Mouse (Mus musculus): ENCODE results near the gene Lpxn. TPM values are rescaled to one million over a fixed set of nuclear protein-coding genes. Genes with fewer than 3 reads are reported as not detected.

Gene Lpxn
- polyA plus RNA-seq, 1 experiment from 2014 or later = 0.78 TPM

Other genes starting within 250 kb of the Lpxn start
- not detected in 2 replicates for gene Gm4952, start 196.2 kb upstream of the Lpxn start, polyA plus RNA-seq (2016; fragmentation: Nextera tagmentation; extraction: Ambion mirVana)
- not detected in 2 replicates for gene Glyat, start 162.9 kb upstream of the Lpxn start, polyA plus RNA-seq (2016; fragmentation: Nextera tagmentation; extraction: Ambion mirVana)
- not detected in 2 replicates for gene Olfr1442, start 125.8 kb upstream of the Lpxn start, polyA plus RNA-seq (2016; fragmentation: Nextera tagmentation; extraction: Ambion mirVana)
- not detected in 2 replicates for gene Olfr1443, start 118.1 kb upstream of the Lpxn start, polyA plus RNA-seq (2016; fragmentation: Nextera tagmentation; extraction: Ambion mirVana)
- gene Keg1, start 100.4 kb upstream of the Lpxn start, polyA plus RNA-seq (2016; fragmentation: Nextera tagmentation; extraction: Ambion mirVana) = not detected in 2 replicates
- gene Cntf, start 30.6 kb upstream of the Lpxn start, polyA plus RNA-seq (2016; fragmentation: Nextera tagmentation; extraction: Ambion mirVana) = 1.8 and 2.2 TPM in 2 replicates
- 11.0 and 13.5 TPM in 2 replicates for gene Zfp91, start 67 bp upstream of the Lpxn start, polyA plus RNA-seq (2016; fragmentation: Nextera tagmentation; extraction: Ambion mirVana)
- not detected in 2 replicates for gene Gm5244, start 50.5 kb downstream of the Lpxn start, polyA plus RNA-seq (2016; fragmentation: Nextera tagmentation; extraction: Ambion mirVana)
- not detected in 2 replicates for gene Olfr1444, start 61.1 kb downstream of the Lpxn start, polyA plus RNA-seq (2016; fragmentation: Nextera tagmentation; extraction: Ambion mirVana)
- not detected in 2 replicates for gene Olfr1445, start 87.7 kb downstream of the Lpxn start, polyA plus RNA-seq (2016; fragmentation: Nextera tagmentation; extraction: Ambion mirVana)
- not detected in 2 replicates for gene Olfr1446, start 97.3 kb downstream of the Lpxn start, polyA plus RNA-seq (2016; fragmentation: Nextera tagmentation; extraction: Ambion mirVana)
- gene Olfr1447, start 107.5 kb downstream of the Lpxn start, polyA plus RNA-seq (2016; fragmentation: Nextera tagmentation; extraction: Ambion mirVana) = not detected in 2 replicates
- gene Olfr1448, start 128.2 kb downstream of the Lpxn start, polyA plus RNA-seq (2016; fragmentation: Nextera tagmentation; extraction: Ambion mirVana) = not detected in 2 replicates
- gene Olfr1449, start 134.6 kb downstream of the Lpxn start, polyA plus RNA-seq (2016; fragmentation: Nextera tagmentation; extraction: Ambion mirVana) = not detected in 2 replicates
- gene Olfr1450, start 154.1 kb downstream of the Lpxn start, polyA plus RNA-seq (2016; fragmentation: Nextera tagmentation; extraction: Ambion mirVana) = not detected in 2 replicates
- gene Olfr1451, start 198.8 kb downstream of the Lpxn start, polyA plus RNA-seq (2016; fragmentation: Nextera tagmentation; extraction: Ambion mirVana) = not detected in 2 replicates
- not detected in 2 replicates for gene Olfr1453, start 232.1 kb downstream of the Lpxn start, polyA plus RNA-seq (2016; fragmentation: Nextera tagmentation; extraction: Ambion mirVana)